8 mouse cellular contexts compared by ENCODE assay signal in genomic region chr3:103392613-103393258, GRCm38 (mm10).
DNase-seq lines count a peak whose midpoint lies in the region; ATAC-seq and TF ChIP-seq lines count a peak whose summit lies in the region.

No protein-coding gene starts in this region.

- no peak overlapping the region for H3K4me2 ChIP-seq in forebrain, embryonic 13.5 days
- no peak overlapping the region for H3K4me2 ChIP-seq in limb, embryonic 15.5 days
- no peak overlapping the region for H3K4me2 ChIP-seq in neural tube, embryonic 14.5 days (ENCODE audit: low read depth, low read length)

- H3K9me3 ChIP-seq in forebrain, embryonic 13.5 days (replicated peaks): no peaks in the 10 kb centered on the region
- no peaks in the 10 kb centered on the region for H3K9me3 ChIP-seq in limb, embryonic 15.5 days
- H3K9me3 ChIP-seq in neural tube, embryonic 14.5 days (ENCODE audit: control insufficient read depth, low read length): no peaks in the 10 kb centered on the region

- peak; percentile 46; the same call in 1 of the 2 replicates for TF ChIP-seq CTCF in testis, adult 2 months (IDR thresholded peaks at IDR 0.05; ENCODE audit: control insufficient read depth, insufficient read depth, insufficient replicate concordance, low read depth, low read length)

- no peak for TF ChIP-seq POLR2A in testis, adult 2 months (IDR thresholded peaks at IDR 0.05; ENCODE audit: control insufficient read depth, low read depth, low read length)

- no peak overlapping the region for H3K9ac ChIP-seq in forebrain, embryonic 13.5 days
- no peak overlapping the region for H3K9ac ChIP-seq in limb, embryonic 15.5 days
- no peak overlapping the region for H3K9ac ChIP-seq in neural tube, embryonic 14.5 days (replicated peaks; ENCODE audit: low read depth, low read length)

- no peak overlapping the region for H3K27ac ChIP-seq in testis, adult 2 months (ENCODE audit: control insufficient read depth, insufficient read depth, low read depth, low read length)
- no peak overlapping the region for H3K27ac ChIP-seq in forebrain, embryonic 13.5 days
- H3K27ac ChIP-seq in limb, embryonic 15.5 days: no peak overlapping the region
- no peak overlapping the region for H3K27ac ChIP-seq in neural tube, embryonic 14.5 days (ENCODE audit: low read depth, low read length)

- no peaks in the 10 kb centered on the region for H3K27me3 ChIP-seq in testis, adult 2 months (ENCODE audit: control insufficient read depth, insufficient read depth, low read length)
- no peaks in the 10 kb centered on the region for H3K27me3 ChIP-seq in forebrain, embryonic 13.5 days
- no peaks in the 10 kb centered on the region for H3K27me3 ChIP-seq in limb, embryonic 15.5 days
- H3K27me3 ChIP-seq in neural tube, embryonic 14.5 days (ENCODE audit: control insufficient read depth, insufficient read depth, low read length): no peaks in the 10 kb centered on the region

- DNase-seq in testis, postnatal 10 days (ENCODE audit: low spot score): no peak
- peak; percentile 33 for DNase-seq in cerebellum, adult 11 months
- peak; percentile 76 for DNase-seq in induced T-regulatory cell, adult 2 months (ENCODE audit: low read depth)
- DNase-seq in natural killer cell, adult 2 months (ENCODE audit: low spot score in 2 of 2): no peak

- H3K36me3 ChIP-seq in testis, adult 2 months (ENCODE audit: control insufficient read depth, insufficient read depth, low read length): no peaks in the 10 kb centered on the region
- H3K36me3 ChIP-seq in forebrain, embryonic 13.5 days (ENCODE audit: poor library complexity, severe bottlenecking): no peaks in the 10 kb centered on the region
- no peaks in the 10 kb centered on the region for H3K36me3 ChIP-seq in limb, embryonic 15.5 days
- H3K36me3 ChIP-seq in neural tube, embryonic 14.5 days (ENCODE audit: control insufficient read depth, insufficient read depth, low read length): no peaks in the 10 kb centered on the region

- H3K4me1 ChIP-seq in testis, adult 2 months (ENCODE audit: control insufficient read depth, insufficient read depth, low read length): no peaks in the 10 kb centered on the region; the same call in 1 of the 2 replicates
- H3K4me1 ChIP-seq in forebrain, embryonic 13.5 days: no peaks in the 10 kb centered on the region
- H3K4me1 ChIP-seq in limb, embryonic 15.5 days: peaks cover 5% of the 10 kb centered on the region; the same call in 1 of the 2 replicates
- H3K4me1 ChIP-seq in neural tube, embryonic 14.5 days (ENCODE audit: control insufficient read depth, insufficient read depth, low read length): no peaks in the 10 kb centered on the region

- WGBS in forebrain, embryonic 13.5 days: 0% methylated on average over 3 of the region's 3 CpGs
- 3% methylated on average over 3 of the region's 3 CpGs for WGBS in limb, embryonic 15.5 days
- WGBS in neural tube, embryonic 14.5 days: 5% methylated on average over 3 of the region's 3 CpGs

- ATAC-seq in forebrain, embryonic 13.5 days: peak; percentile 86
- ATAC-seq in limb, embryonic 15.5 days (ENCODE audit: insufficient number of reproducible peaks, low FRiP score, low TSS enrichment, low read depth): peak; percentile 61; the same call in 1 of the 2 replicates
- ATAC-seq in neural tube, embryonic 14.5 days (ENCODE audit: low read depth): peak; percentile 84

- H3K4me3 ChIP-seq in testis, adult 2 months (ENCODE audit: control insufficient read depth, low read depth, low read length): no peak overlapping the region
- no peak overlapping the region for H3K4me3 ChIP-seq in forebrain, embryonic 13.5 days
- no peak overlapping the region for H3K4me3 ChIP-seq in limb, embryonic 15.5 days
- no peak overlapping the region for H3K4me3 ChIP-seq in neural tube, embryonic 14.5 days (ENCODE audit: low read depth, low read length)

Comparison
In these comparisons a context has a peak if more than half of its experiments do, and no peak if none do; other contexts are left out.
1. DNase-seq: peak in cerebellum, adult 11 months (single experiment) and induced T-regulatory cell, adult 2 months (single experiment); none in testis, postnatal 10 days (single experiment) and natural killer cell, adult 2 months (0 of 2).
2. Peak in every context shown above with its lines, with median percentiles within 50 percentile points of each other: ATAC-seq.